Mouse (Mus musculus) B cell, adult (primary cell): ENCODE data around the gene Sike1. TPM values are rescaled to one million over a fixed set of nuclear protein-coding genes. Genes with fewer than 3 reads are reported as not detected.

Experiments
- total RNA-seq: library from RNA; stranded (reverse); gene quantifications from 4 replicates; pipeline ENCODE4 v1.2.4, GENCODE M21; 2023; ENCODE audit not compliant: inconsistent age

Sike1 gene
- total RNA-seq = 104 to 139 TPM (median 129 TPM) in 4 replicates

DNA sequence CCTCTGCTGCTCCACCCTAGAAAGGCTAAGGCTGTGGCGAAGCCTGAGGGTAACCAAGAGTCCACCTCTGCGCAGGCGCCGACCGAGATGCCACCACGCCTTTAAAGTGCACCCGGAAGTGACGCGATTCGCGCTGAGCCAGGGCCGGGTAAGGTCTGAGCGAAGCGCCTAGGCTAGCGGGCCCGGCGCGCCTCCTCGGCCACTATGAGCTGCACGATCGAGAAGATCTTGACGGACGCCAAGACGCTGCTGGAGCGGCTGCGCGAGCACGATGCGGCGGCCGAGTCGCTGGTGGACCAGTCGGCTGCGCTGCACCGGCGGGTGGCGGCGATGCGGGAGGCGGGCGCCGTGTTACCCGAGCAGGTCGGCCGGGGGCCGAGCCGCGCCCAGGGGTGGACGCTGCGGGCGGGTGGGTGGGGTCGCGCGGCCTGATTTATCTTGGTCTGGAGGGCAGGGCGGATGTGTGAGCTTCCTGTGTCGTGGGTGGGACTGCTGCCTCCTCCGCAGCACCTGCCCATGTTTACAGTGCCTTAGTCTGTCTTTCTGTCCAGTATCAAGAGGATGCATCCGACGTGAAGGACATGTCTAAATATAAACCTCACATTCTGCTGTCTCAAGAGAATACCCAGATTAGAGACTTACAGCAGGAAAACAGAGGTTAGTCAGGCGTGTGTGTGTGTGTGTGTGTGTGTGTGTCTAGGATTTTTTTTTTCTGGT, at the start of gene Sike1:
TSS of gene Sike1 (plus strand) at position 104 of the 717 bp plus-strand sequence.

DNA sequence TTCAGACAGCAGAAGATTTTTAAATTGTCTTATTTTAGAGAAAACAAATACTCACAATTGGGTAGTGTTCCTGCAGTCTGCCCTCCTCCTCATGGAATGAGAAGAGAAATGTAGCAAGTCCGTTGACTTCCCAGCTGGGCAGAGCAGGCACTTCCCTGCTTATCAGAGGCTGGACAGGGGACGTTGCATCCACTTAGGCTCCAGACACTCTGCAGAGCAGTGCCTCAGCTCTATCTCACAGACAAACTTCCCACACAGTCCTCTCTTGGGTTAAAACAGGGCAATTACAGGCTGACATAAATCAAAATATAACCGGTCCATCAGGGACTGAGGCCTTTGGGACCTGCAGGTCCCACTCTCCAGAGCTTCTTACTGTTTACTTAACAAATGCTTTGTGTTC, 31.5 kb upstream of the Sike1 start, which contains the start of gene Nr1h5:
TSS of gene Nr1h5 (minus strand) at position 101 of the 400 bp plus-strand sequence.

DNA sequence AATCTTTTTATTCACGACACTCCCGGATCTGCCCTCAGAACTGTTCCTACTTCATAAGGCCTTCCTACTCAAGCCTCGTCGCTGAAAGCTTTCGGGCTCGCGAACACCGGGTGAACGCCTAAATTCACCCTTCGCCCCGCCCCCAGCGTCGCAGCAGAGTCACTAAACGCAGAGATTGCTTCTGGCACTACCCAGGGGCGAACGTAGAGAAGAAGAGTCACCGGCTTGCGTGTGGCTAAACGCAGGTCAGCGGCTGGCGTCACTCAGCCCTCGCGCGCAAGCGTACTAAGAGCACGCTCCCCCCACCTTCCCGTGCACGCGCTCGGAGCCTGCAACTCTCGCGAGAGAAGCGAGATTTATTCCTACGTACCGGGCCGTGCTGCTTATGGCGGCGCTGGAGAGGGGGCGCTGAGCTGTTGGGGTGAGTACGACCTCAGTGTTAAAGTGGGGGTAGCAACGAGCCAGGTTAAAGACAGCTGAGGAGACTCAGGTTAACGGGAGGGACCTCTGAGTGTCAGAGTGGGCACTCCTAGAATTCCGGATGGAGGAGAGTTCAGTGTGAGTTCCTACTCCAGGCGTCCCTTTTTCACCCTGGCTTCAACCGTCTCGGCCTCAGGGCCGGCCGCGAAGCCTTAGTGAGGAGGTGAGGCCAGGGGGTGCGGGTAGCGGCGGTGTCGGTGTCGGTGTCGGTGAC, 24.9 kb downstream of the Sike1 start, which contains the start of gene Csde1:
TSS of gene Csde1 (plus strand) at position 178 of the 694 bp plus-strand sequence.

Other genes starting within 250 kb of the Sike1 start
- not detected in 4 replicates for gene Tshb, start 213.0 kb upstream of the Sike1 start, total RNA-seq
- gene Sycp1, start 59.6 kb upstream of the Sike1 start, total RNA-seq = 0.30 TPM in 1 of 4 replicates, not detected in the others
- gene Nr1h5, start 31.6 kb upstream of the Sike1 start, total RNA-seq = not detected in 4 replicates
- 464 to 517 TPM (median 503 TPM) in 4 replicates for gene Csde1, start 24.7 kb downstream of the Sike1 start, total RNA-seq
- gene Nras, start 62.6 kb downstream of the Sike1 start, total RNA-seq = 98.2 to 110 TPM (median 106 TPM) in 4 replicates
- 0.30 to 1.1 TPM (median 0.73 TPM) in 4 replicates for gene Ampd1, start 78.3 kb downstream of the Sike1 start, total RNA-seq
- 0.15 to 0.24 TPM (median 0.22 TPM) in 3 of 4 replicates, not detected in the other for gene Dennd2c, start 106.9 kb downstream of the Sike1 start, total RNA-seq
- gene Bcas2, start 175.9 kb downstream of the Sike1 start, total RNA-seq = 89.2 to 109 TPM (median 106 TPM) in 4 replicates